Mouse (Mus musculus) mouse embryonic stem cell (cell line): ENCODE results near the gene Khk.

Source experiments
- in situ Hi-C, 2 experiments: fragments of 300-500 bp; cut with MboI; formaldehyde crosslinking; loops; 1 replicate in 1 of 2; 3 replicates in 1 of 2; pipeline ENCODE4 v1.14.3; 2019 to 2020; ENCODE audit warnings: low sequenced_read_pairs in 2 of 2, low pct_unique_long_range_greater_than_20kb in 1 of 2, mixed read lengths in 1 of 2; ENCODE audit not compliant: unreplicated experiment in 1 of 2

Khk gene

DNA sequence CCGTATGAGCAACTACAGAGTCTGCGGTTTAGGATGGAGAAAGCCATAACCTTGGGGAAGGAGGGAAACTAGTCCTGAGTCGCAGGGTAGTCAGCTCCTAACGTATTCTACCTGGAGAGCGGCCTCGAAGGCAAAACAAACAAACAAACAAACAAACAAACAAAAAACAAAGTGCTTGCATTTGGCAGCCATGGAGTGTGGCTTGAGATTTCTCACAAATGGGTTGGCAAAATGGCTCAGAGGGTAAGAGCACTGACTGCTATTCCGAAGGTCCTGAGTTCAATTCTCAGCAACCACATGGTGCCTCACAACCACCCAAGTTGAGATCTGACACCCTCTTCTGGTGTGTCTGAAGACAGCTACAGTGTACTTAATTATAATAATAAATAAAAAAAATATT, 11.4 kb upstream of the Khk start:
- in situ Hi-C loops, result no loop called here

GRCm38 (mm10) chr5:30910481-30910880, 10.8 kb upstream of the Khk start:
- in situ Hi-C loops, result no loop called here

GRCm38 (mm10) chr5:30912156-30912555, 9.1 kb upstream of the Khk start:
- in situ Hi-C loops, result no loop called here

- in situ Hi-C loops, result no loop called here
These were observed 8.0 kb upstream of the Khk start, which contains the start of gene Emilin1 for GRCm38 (mm10) chr5:30913060-30913841. TSS of gene Emilin1 (plus strand) at chr5:30913402.

DNA sequence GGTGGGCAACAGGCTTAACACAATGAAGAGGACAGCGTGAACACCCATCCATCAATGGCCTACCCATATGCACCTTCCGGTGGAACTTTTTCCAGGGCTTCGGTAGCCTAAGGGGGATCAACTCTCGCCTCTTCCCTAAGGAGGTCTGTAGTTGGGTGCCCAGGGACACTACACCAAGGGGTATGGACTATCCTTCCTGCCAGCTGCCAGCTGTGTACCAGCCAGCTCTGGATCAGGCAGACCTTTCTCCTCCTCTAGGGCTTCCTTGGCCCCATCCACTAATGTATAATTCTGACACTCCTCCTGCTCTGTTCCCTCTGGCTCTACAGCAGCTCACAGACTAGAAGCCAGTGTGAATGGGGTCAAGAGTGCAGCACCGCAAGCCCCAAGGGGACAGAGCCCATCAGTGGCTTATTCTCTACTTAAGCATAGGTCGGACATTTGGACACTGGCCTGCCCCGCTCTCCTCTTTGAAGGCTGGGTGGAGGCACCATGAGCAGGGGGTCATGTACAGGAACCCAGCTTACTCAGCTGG, 7.1 kb upstream of the Khk start:
- in situ Hi-C loops, result no loop called here

- in situ Hi-C loops, result no loop called here
These were observed 6.4 kb upstream of the Khk start for GRCm38 (mm10) chr5:30914849-30915248.

- in situ Hi-C loops, result no loop called here
These were observed 5.8 kb upstream of the Khk start for GRCm38 (mm10) chr5:30915456-30915855.

- in situ Hi-C loops, result no loop called here
These were observed 5.2 kb upstream of the Khk start for GRCm38 (mm10) chr5:30915974-30916433.

DNA sequence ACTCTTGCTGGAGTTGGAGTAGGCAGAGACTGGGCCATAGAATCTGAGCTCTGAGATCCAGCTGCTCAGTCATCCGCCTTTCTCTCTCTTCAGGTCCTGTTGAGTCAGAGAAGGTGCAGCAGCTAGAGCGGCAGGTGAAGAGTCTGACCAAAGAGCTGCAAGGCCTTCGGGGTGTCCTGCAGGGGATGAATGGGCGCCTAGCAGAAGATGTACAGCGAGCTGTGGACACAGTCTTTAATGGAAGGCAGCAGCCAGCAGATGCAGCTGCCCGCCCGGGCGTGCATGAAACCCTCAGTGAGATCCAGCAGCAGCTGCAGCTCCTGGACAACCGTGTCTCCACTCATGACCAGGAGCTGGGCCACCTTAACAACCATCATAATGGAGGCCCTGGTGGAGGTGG, 4.4 kb upstream of the Khk start:
- in situ Hi-C loops, result no loop called here

GRCm38 (mm10) chr5:30917348-30917747, 3.9 kb upstream of the Khk start:
- in situ Hi-C loops, result no loop called here

DNA sequence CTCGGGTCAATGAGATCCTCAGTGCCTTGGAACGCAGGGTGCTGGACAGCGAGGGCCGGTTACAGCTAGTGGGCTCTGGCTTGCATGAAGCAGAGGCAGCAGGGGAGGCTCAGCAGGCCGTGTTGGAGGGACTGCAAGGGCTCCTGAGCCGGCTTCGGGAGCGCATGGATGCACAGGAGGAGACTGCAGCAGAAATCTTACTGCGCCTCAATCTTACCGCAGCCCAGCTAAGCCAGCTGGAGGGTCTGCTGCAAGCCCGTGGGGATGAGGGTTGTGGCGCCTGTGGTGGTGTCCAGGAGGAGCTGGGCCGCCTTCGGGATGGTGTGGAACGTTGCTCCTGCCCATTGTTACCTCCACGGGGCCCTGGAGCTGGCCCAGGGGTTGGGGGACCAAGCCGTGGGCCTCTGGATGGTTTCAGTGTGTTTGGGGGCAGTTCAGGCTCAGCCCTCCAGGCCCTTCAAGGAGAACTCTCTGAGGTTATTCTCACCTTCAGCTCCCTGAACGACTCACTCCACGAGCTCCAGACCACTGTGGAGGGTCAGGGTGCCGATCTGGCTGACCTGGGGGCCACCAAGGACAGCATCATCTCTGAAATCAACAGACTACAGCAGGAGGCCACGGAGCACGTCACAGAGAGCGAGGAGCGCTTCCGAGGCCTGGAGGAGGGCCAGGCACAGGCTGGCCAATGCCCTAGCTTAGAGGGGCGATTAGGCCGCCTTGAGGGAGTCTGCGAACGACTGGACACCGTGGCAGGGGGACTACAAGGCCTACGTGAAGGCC, 3.1 kb upstream of the Khk start:
- in situ Hi-C loops, result no loop called here

DNA sequence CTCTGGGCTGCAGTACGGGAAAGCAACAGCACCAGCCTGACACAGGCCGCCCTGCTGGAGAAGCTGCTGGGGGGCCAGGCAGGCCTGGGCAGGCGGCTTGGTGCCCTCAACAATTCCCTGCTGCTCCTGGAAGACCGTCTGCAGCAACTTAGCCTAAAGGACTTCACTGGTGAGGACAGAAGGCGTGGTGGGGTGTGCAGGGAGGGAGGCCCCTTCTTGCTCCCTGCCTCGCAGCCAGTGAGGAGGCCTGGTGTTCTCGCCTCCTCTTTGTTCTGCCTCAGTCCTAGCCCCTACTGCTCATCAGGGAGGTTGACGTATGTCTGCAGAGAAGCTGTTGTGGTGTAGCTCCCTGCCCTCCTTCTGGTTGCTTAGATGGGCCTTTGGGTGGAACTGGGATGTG, 2.5 kb upstream of the Khk start:
- in situ Hi-C loops, result no loop called here

- in situ Hi-C loops, result no loop called here
These were observed 1.2 kb upstream of the Khk start for GRCm38 (mm10) chr5:30919831-30920614.

GRCm38 (mm10) chr5:30920621-30921020, 610 bp upstream of the Khk start:
- in situ Hi-C loops, result no loop called here

- in situ Hi-C loops, result no loop called here
These were observed 1.4 kb downstream of the Khk start for GRCm38 (mm10) chr5:30922581-30923041.

GRCm38 (mm10) chr5:30923119-30923518, 1.9 kb downstream of the Khk start:
- in situ Hi-C loops, result no loop called here

- in situ Hi-C loops, result no loop called here
These were observed 3.4 kb downstream of the Khk start for GRCm38 (mm10) chr5:30924614-30925013.

- in situ Hi-C loops, result no loop called here
These were observed 4.0 kb downstream of the Khk start for GRCm38 (mm10) chr5:30925217-30925616.

GRCm38 (mm10) chr5:30926073-30926472, 4.8 kb downstream of the Khk start:
- in situ Hi-C loops, result no loop called here
